Mouse (Mus musculus) kidney, adult 2 months (tissue): Measurements from ENCODE around the gene Plcb3. TPM values are rescaled to one million over a fixed set of nuclear protein-coding genes. Genes with fewer than 3 reads are reported as not detected.

Source experiments
- DNase-seq: peaks from one replicate; pipeline ENCODE4 v3.0.0; 2021
- H3K27ac ChIP-seq: fragments of 200-500 bp; 2 replicates; pipeline ENCODE4 v1.5.1; 2012; ENCODE audit warnings: low read depth, low read length, control low read depth, inconsistent platforms; ENCODE audit not compliant: insufficient read depth
- H3K27me3 ChIP-seq: fragments of 200-500 bp; replicated peaks from 2 replicates; pipeline ENCODE4 v1.6.1; 2012; ENCODE audit warnings: mild to moderate bottlenecking, moderate library complexity, low read length, inconsistent platforms; ENCODE audit not compliant: control insufficient read depth, insufficient read depth
- H3K36me3 ChIP-seq: fragments of 200-500 bp; 2 replicates; pipeline ENCODE4 v1.6.1; 2012; ENCODE audit warnings: mild to moderate bottlenecking, moderate library complexity, low read length, inconsistent platforms; ENCODE audit not compliant: control insufficient read depth, insufficient read depth
- H3K4me1 ChIP-seq: fragments of 200-500 bp; 2 replicates; pipeline ENCODE4 v1.6.1; 2011; ENCODE audit warnings: low read length; ENCODE audit not compliant: control insufficient read depth, insufficient read depth
- H3K4me3 ChIP-seq: fragments of 200-500 bp; 2 replicates; pipeline ENCODE4 v1.5.1; 2011; ENCODE audit warnings: mild to moderate bottlenecking, low read depth, low read length, control low read depth; ENCODE audit not compliant: insufficient read depth
- CTCF ChIP-seq: fragments of 200-500 bp; conservative IDR thresholded peaks from 2 replicates; pipeline ENCODE4 v1.5.1; 2011; ENCODE audit warnings: low read depth, mild to moderate bottlenecking, control low read depth, low read length, moderate library complexity, mixed read lengths; ENCODE audit not compliant: insufficient read depth, insufficient read length
- POLR2A ChIP-seq: fragments of 200-500 bp; IDR thresholded peaks from one replicate; pipeline ENCODE4 v1.6.1; 2011; ENCODE audit warnings: low read depth, low read length, control low read depth
- WGBS: fragments of 180-500 bp; shearing (Covaris S2); methylation state at CpG from one replicate; pipeline ENCODE4 v1.1.7; 2018; 5-methylcytosine and 5-hydroxymethylcytosine counted together
- polyA plus RNA-seq: library from polyadenylated mRNA; depleted of rRNA; stranded (reverse); fragments of >200 nt; gene quantifications from 2 replicates; pipeline ENCODE4 v1.2.3, GENCODE M21; 2012

Gene Plcb3
- polyA plus RNA-seq, 1 experiment = 40.2 TPM

DNA sequence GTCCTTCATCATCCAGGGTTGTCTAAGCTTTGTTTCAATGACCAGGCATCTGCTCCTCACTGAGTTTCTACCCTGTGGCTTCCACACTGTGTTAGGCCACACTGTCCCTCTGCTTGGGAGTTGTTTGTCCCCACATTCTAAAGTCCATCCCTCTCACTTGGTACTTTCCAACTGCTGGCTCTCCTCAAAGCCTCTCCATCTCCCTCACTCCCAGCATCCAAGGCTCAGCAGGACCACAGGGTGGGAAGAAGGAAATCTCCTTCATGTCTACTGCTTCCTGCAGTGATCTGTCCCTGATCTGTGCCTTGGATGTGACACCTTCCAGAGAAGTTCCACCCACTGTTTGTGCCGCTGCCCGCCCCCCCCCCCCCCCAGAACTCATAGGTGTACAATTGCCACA is 45.3 kb downstream of the Plcb3 start:
- WGBS = 14% methylated on average over 2 of the region's 2 CpGs
- Histone ChIP-seq H3K27me3 (no peaks in the 10 kb centered on the region), H3K4me3 (no peak overlapping the region), H3K27ac (no peak overlapping the region), H3K36me3 (no peaks in the 10 kb centered on the region), H3K4me1 (peaks cover 5% of the 10 kb centered on the region; the same call in 1 of the 2 replicates)
- TF ChIP-seq POLR2A (no peak), CTCF (no peak)
- DNase-seq = no peak

DNA sequence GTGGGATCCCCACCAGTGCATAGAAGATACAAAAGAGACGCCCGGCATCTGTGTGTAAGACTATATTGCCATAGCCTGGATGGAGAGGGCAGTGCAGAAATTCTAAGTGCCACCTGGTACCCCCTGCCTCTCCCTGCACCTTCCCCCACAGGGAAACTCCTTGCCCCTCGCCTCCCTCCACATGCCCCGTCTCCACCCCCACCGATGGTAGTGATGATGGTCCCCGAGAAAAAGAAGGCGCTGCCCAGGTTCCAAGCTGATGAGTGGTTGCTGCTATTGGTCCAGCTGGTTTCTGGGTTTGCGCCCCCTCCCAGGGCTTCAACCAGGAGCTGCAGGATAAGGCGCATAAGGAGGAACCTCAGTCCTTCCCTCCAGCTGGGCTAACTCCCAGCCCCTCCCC is 48.2 kb downstream of the Plcb3 start:
- no peak for DNase-seq
- TF ChIP-seq CTCF (no peak), POLR2A (no peak)
- H3K27me3 ChIP-seq = no peaks in the 10 kb centered on the region
- 62% methylated on average over 9 of the region's 9 CpGs for WGBS
- H3K4me1 ChIP-seq = peaks cover 12% of the 10 kb centered on the region; the same call in 1 of the 2 replicates
- no peaks in the 10 kb centered on the region for H3K36me3 ChIP-seq
- no peak overlapping the region for H3K27ac ChIP-seq
- no peak overlapping the region for H3K4me3 ChIP-seq

DNA sequence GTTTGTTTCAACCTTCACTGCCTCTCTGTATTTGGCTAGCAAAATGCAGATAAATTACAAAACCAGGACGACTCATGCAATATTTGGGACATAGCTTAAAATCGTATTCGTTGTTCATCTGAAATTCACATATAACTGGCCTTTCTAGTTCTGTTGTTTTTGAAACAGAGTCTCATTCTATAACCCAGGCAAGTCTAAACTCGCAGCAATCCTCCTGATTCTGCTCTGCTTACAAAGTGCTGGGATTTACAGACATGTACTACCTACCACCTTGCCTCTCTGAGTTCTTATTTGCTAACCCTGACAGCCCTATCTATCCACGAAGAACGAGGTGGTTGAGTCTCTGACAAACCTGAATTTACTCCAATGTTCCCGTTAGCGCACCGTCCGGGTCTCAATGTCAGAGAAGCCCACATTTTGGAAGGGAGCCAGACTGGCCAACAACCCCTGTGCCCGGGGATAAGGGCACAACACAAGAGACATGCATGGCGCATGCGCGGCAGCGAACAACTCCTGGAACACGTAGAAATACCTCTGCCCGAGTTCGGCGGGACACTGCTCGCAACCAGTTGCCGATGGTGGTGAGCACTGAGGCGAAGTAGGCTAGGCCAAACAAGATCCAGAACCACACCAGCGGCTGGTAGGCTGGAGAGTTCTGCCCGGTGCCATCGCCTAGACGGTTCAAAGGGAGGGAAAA is 49.6 kb downstream of the Plcb3 start:
- 24% methylated on average over 26 of the region's 26 CpGs for WGBS
- no peaks in the 10 kb centered on the region for H3K36me3 ChIP-seq
- TF ChIP-seq POLR2A (no peak), CTCF (no peak)
- H3K4me1 ChIP-seq = peaks cover 17% of the 10 kb centered on the region; the same call in 1 of the 2 replicates
- DNase-seq = peak; percentile 76
- no peak overlapping the region for H3K27ac ChIP-seq
- no peak overlapping the region for H3K4me3 ChIP-seq
- no peaks in the 10 kb centered on the region for H3K27me3 ChIP-seq

DNA sequence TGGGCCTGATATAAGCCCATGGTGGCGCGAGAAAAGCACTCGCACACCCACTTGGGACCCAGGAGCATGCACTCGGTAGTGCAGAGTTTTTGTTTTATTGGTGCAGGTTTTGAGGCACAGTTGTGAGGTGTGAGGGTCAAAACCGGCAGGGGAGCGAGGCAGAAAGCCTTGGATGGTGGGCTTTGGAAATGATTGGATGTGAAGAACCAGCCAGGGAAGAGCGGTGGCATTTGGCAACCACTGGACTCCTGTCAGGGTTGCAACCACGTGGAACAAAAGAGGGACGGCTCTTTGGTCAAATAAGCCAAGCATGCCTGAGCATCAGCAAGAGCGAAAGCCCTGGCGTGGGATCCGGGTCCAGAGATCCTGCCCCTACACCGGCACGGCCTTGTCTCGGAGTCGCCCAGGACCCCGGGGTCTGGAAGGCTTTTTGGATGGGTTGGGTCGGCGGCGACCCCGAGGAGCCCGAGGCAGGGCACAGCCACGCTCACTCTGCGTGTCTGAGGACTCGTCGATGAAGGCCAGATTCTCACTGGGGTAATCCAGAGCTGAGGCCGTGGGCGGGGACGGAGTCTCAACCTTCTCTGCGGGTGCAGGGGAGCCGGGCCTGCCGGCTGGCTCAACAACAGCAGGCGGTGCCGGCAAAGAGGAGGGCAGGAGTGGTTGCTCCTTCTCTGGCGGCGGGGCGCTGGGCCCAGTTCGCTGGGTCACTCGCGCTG is 50.5 kb downstream of the Plcb3 start:
- WGBS = 45% methylated on average over 40 of the region's 40 CpGs
- no peak overlapping the region for H3K4me3 ChIP-seq
- H3K27ac ChIP-seq = no peak overlapping the region
- no peak for DNase-seq
- TF ChIP-seq CTCF (no peak), POLR2A (no peak)
- no peaks in the 10 kb centered on the region for H3K27me3 ChIP-seq
- peaks cover 17% of the 10 kb centered on the region; the same call in 1 of the 2 replicates for H3K4me1 ChIP-seq
- no peaks in the 10 kb centered on the region for H3K36me3 ChIP-seq

DNA sequence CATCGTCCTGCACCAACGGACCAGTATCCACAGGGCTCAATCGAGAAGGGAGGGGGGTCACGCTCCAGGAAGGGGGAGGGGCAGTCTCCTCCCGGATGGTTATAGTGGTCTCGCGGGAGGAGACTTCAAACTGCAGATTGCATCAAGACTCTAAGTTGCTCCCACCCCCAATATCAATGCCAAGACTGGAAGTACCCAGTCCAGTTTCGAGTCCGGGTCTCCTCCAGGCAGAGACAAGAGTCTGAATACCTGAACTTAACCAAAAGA is 51.0 kb downstream of the Plcb3 start, which contains the start of gene Catsperz:
Catsperz (minus strand) TSS at position 74 of the 267 bp plus-strand sequence.
- H3K36me3 ChIP-seq = no peaks in the 10 kb centered on the region
- TF ChIP-seq POLR2A = no peak
- TF ChIP-seq CTCF = no peak
- peak within 1 kb of the TSS; percentile 12; the same call in 1 of the 2 replicates for H3K4me3 ChIP-seq
- H3K4me1 ChIP-seq = peaks cover 17% of the 10 kb centered on the region; the same call in 1 of the 2 replicates
- DNase-seq = no peak
- H3K27me3 ChIP-seq = no peaks in the 10 kb centered on the region
- 7% methylated on average over 9 of the region's 9 CpGs for WGBS
- no peak within 1 kb of the TSS for H3K27ac ChIP-seq

DNA sequence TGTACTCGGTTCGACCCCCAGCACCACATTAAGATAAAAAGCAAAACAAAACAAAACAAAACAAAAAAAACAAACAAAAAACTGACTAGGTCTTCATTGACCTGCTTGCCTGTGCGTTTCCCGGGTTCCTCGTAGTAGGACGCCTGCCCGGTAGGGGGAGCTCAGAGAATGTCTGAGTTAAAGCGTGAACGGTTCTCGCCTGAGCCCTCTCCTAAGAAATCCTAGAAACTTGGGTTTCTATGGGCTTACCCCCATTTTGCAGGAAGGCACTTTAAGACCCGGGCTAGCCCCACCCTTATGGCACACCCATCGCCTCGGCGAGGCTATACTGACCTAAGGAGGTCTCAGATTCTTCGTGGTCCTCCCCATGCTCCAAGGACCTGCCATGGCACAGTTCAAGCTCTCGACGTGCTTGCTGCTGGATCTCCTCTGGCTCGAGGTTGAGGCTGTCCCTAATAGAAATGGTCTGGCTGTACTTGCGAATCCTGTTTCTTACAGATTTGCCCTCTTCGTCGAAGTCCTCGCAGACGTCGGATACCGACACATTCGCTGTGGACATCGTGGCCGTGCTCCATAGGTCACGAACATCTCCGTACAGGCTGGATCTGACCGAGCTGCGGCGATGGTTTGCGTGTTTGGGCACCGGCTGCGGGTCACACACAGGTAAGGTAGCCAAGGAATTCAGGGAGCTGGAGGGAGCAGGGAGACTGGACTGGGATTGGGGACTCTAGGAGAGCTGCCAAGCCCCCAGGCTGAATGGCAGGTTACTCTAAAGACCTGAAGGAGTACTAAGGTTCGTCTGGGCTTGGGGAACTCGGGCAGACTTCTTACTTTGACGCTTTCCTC is 51.6 kb downstream of the Plcb3 start:
- Histone ChIP-seq H3K36me3 (no peaks in the 10 kb centered on the region), H3K27ac (no peak overlapping the region), H3K4me3 (peak overlapping the region; percentile 12; the same call in 1 of the 2 replicates), H3K4me1 (peaks cover 17% of the 10 kb centered on the region; the same call in 1 of the 2 replicates), H3K27me3 (no peaks in the 10 kb centered on the region)
- 3% methylated on average over 39 of the region's 39 CpGs for WGBS
- peak; percentile 92 for DNase-seq
- no peak for TF ChIP-seq POLR2A
- peak; percentile 81 for TF ChIP-seq CTCF
